Mouse (Mus musculus) CD8-positive naive resting alpha-beta T cell, adult 2 months (primary cell): ENCODE data around the gene Tk2.
"Not testable (repeated sequence)": the region's sequence is repeated elsewhere in the genome, so short reads cannot be mapped to it uniquely, and the experiment has no call there.

Experiments
- DNase-seq, 2 experiments: peaks; one replicate each; pipeline ENCODE4 v3.0.0; 2022; ENCODE audit warnings: low read depth in 2 of 2, low spot score in 2 of 2

Tk2 gene

DNA sequence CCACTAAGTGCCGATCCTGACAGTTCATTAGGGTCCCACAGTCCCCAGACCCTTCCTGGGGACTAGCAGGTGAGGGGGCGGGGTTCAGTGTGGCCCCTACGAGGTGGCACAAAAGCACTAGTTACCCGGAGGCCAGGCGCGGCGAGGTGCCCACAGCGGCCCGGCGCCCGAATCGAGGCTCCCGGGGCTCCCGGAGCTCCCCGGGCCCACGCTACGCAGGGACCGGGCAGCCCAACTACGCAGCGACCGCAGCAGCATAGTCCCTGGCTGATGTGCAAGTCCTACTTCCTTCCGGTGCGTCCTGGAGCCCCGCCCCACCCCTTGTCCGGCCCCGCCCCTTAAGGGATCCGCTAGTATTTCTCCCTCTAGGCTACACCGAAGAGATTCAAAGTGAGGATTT is at the start of gene Tk2:
Tk2 (minus strand) TSS at position 283 of the 400 bp plus-strand sequence.
- peak; percentile 61 to 67 for DNase-seq

DNA sequence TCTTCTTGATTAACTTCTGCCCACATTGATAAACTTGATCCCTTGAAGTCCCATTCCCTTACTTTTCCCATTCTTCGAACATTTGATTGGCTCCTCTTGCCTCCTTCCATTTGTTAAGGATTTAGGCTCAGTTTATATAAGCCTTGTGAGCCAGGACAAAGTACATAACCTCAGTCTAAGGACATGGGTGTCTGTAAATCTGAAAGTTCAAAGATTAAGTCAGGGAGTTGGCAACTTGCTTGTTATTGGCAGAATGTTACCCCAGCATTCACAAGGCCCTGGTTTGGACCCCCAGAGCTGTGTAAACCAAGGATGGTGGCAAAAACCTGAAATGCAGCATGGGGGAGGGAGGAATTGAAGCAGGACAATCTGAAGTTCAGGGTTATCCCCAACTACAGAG is 46.0 kb upstream of the Tk2 start:
- DNase-seq, result no peak

DNA sequence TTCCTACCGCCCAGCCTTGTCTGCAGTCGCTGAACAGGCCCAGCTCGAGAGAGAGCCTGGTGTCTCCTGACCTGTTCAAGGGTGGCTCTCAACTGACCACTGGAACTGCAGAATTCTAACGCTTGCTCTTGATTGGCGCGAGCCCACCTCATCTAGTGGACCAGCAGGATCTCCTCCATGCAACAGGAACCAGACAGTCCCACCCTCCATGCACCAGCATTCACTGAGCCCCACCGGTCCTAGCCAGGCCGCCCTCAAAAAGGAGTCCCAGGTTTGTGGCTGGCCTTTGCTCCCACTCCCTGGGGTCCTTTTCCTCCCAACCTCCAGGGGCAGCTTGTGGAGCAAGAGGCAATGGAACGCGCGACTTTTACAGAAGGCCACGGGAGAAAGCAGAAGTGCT is 44.7 kb upstream of the Tk2 start, which contains the start of gene Cmtm2a:
Cmtm2a (minus strand) TSS at position 101 of the 400 bp plus-strand sequence.
- not testable (repeated sequence) for DNase-seq

DNA sequence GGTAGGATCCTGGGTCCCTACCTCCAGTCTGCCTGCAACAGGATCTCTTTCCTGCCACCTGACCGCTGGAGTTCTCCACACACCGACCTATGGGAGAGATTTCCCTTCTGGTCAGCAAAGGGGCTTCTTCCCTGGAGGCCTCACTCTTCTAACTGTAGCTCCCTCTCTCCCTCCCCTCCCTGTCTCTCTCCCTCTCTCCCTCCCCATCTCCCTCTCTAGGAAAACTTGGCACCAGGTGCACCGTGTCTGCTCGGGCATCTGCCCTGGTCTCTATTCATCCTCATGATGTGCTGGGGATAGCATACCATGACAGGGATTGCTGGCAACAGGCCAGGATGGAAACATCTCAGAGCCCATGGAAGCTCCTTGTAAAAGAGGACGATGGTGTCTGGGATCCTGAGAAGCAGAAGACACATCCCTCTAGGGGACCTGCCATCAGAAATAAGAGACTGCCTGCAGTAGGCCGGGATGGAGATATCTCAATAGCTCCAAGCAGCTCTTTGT is 20.6 kb upstream of the Tk2 start:
- no peak for DNase-seq

DNA sequence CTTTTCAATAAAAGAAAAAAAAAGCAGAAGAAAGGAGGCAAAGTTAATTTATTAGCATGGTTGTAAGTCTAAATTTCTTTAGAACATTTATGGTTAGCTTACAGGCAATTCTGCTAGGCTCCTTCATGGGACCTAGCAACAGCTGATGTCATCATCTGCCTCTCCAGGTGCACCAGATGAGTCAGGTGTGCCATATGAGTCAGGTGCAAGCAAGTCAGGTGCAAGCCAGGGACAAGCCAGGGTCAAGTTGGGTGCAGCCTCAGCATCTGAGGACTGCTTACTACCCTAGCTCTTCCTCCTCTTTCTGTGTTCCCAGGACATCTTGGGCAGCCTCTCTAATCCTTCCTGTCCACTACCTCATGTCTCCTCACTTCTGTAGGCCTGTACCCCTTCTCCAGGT is 20.0 kb upstream of the Tk2 start:
- no peak for DNase-seq

DNA sequence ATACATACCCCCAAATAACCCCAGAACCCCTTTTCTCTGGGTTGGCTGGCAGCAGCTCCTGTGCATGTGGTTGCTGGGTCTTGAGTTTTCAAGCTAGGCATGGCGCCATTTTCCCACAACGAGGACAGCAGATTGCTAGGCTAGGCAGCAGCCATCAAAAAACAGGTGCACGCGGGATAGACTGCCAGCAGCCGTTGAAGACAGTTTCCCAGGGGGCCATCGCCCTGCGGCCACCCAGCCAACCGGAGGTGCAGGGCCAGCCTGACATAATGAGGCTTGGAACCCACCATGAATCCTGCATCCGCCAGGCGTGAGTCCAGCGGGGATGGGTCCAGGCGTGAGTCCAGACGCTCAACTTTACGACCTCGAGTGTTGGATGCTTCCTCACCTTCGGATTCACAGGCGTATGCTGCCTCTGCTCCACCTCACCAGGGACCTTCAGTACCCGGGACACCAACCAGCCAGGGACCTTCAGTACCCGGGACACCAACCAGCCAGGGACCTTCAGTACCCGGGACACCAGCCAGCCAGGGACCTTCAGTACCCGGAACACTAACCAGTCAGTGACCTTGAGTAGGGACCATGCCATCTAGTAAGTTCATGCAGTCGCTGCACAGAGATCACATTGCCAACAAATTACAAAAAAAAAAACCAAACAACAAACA is 16.0 kb upstream of the Tk2 start:
- not testable (repeated sequence) for DNase-seq

GRCm38 (mm10) chr8:104261802-104262201 is 13.4 kb upstream of the Tk2 start:
- not testable (repeated sequence) for DNase-seq

GRCm38 (mm10) chr8:104253016-104253415 is 4.7 kb upstream of the Tk2 start:
- peak; percentile 57 to 66 for DNase-seq

- DNase-seq, result no peak
These were observed 3.1 kb upstream of the Tk2 start for GRCm38 (mm10) chr8:104251461-104251860.

- DNase-seq, result peak; percentile 38 to 59
These were observed 2.3 kb upstream of the Tk2 start, which contains the start of gene Cklf for GRCm38 (mm10) chr8:104250439-104251367. Gene Cklf (plus strand): TSS chr8:104250861.

DNA sequence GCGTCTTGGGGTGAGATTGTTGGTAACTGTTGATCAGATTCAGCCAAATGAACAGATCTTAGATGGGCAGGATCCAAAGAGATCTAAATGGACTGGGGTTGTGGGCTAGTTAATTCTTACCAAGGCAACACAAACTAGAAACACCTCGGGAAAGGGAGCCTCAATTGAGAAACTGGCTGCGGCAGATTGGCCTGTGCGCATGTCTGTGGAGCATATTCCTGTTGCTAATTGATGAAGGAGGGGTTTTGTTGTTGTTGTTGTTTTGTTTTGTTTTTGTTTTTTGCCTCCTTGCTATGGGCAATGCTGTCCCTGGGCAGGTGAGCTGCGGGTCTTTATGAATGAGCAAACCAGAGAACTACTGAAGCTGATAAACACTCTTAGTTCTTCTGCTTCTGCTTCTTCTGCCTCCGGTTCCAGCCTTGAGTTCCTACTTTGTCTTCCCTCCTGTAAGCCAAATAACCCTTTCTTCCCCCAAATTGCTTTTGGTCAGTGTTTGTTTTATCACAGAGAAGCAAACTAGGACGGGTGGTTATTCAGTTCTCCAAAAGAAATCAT is 1.2 kb upstream of the Tk2 start:
- DNase-seq, result no peak

- peak in 1 of 2 experiments; percentile 9 for DNase-seq
These were observed 466 bp downstream of the Tk2 start for GRCm38 (mm10) chr8:104247908-104248275.

DNA sequence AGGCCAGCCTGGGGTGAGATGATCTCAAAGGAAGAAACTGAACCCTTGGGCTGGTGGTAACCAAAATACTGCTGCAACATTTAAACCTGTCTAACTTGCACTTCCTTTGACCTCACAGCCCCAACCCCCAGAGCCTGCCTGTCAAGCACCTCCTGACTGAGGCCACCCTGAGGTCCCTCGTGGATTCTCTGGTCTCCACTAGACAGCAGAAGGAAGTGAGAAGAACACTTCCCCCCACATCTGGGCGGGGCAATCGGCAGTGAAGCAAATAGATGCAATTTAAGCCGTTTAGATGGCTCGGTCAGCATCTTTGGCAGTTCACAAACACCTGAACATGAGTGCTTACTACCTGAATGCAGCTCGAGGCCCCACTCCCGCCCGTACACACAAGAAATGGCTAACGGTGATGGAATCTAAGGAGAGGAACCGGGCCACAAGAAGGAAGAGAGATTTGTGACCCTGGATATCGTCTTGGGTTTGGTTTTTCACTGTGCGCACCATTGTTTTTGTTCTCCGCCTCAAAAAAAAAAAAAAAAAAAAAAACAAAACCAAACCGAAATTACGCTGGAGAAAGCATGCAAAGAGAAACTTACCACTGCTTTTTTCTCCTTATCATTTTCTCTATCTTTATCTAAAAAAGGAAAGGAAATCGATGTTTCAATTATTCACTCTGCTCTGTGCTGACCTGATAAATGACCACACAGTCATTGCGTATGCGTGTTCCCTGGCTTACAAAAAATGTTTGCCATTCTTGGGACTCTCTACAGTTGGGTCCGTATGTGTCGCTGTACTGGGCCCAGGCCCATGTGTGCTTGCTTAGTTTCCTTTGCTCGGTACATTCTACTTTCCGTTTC is 1.1 kb downstream of the Tk2 start:
- peak; percentile 37 to 51 for DNase-seq

DNA sequence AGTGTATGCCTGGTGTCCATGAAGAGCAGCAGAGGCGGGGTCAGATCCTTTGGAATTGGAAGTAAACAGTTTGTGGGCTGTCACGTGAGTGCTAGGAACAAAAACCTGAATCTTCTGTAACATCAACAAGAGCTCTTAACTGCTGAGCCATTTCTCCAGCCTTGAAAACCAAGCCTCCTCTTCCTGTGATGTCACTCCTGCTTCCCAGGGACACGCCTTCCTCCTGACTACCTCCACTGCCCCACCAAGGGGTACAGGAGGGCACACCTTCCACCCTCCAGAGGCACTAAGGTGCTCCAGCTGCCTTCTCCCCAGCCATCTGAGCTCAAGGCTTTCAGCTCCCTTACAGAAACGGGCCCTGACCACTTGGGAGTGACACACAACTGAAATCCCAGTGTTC is 1.7 kb downstream of the Tk2 start:
- DNase-seq, result no peak

DNA sequence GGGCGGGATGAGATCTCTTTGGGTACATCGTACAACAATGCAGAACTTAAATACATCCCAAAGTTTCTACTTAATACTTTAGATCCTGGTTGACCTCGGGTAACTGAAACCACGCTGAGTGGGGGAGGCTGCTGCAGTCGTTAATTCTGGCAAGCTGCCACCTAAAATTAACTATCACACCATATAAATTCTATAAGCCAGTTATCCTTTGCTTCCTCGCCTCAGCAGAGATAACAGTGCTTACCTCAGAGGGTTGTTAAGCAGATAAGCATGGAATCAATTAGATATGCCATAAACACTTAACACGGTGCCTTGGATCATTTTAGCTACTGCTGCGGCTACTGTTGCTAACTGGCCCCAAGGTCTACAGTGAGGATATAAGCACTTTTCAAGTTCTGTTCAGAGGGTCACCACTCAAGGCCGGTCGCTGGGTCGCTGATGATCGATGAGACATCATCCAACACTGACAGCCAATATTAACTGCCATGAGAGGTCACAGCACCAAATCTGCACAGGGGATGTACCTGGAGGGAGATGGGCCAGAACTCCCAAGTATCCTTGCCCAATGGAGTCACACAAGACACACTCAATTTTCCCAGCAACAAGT is 6.2 kb downstream of the Tk2 start:
- DNase-seq, result no peak

DNA sequence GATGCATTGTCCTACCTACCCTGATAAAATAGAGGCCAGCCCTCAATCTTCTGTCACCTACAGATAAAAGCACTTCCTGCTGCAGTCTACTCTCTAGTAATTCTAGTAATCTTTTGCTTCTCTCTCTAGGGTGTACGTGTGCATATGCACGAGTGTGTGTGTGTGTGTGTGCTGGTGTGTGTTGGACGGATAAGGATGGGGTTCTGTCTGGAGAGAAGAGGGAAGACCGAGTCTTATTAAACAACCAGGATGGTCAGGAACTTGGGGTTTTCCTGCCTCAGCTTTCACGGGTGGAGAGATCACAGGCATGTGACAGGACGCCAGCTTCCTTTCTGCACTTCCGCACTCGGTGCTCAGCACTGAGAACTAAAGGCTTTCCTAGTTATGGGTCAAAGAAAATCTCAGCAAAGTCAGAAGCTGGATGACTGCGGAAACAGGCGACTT is 8.9 kb downstream of the Tk2 start:
- peak; percentile 39 to 48 for DNase-seq

DNA sequence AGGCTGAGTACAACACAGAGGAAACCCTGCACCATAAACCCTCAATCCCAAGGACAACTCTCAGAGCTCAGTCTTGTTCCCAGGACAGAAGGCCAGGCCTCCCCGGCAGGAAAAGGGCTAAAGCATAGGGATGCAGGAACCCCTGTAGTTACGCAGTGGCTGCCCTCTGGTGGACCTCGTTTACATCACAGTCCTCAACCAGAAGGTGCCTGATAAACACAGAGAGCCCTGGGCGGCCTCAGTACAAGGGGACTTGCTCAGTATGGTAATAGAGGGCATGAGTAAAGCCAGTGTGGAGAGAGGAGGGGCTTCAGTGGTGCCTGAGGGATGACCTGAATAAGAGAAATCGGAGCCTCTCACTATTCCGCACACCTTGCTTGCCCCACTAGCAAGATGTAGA is 13.8 kb downstream of the Tk2 start:
- no peak for DNase-seq

GRCm38 (mm10) chr8:104232919-104233318 is 15.4 kb downstream of the Tk2 start:
- DNase-seq, result no peak

DNA sequence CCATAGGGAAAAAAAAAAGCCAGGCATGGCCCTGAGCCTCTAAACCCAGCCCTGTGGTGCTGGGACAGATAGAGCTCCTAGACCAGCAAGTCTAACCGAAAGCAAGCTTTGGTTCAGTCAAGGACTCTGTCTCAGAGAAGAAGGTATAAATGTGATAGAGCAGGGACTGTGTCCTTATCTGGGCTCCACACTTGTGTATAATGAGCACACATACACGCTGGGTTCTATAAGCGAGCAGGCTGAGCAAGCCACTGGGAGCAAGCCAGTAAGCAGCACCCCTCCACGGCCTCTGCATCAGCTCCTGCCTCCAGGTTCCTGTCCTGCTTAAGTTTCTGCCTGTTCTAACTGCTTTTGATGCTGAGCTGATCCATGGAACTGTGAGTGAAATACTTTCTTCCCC is 16.3 kb downstream of the Tk2 start:
- DNase-seq, result no peak

DNA sequence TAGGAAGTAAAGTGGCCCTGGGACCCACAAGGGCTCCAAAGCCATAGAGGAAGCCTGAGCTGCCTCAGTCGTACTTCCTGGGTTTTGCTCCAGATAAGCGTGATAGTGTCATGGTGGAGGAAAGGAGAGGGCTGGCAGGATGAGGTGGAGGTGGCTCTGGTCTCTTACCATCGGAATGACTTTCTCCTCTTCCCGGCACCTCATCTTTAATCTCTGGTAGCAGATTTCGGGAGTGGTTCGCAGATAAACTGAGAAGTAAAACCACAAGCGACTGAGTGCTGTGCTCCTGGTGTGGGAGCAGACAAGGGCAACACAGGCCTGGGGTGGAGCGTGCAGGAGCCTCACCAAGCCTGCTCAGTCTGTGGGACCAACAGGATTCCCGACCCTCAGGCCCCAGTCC is 18.0 kb downstream of the Tk2 start:
- DNase-seq, result no peak
